Mouse (Mus musculus): Measurements from ENCODE around the gene 4930516K23Rik. TPM values are rescaled to one million over a fixed set of nuclear protein-coding genes. Genes with fewer than 3 reads are reported as not detected.

Gene 4930516K23Rik
- not detected for polyA plus RNA-seq (2014; fragmentation: Illumina TruSeq; extraction: RNeasy Lipid Tissue Mini Kit (QIAGEN cat#74804); ENCODE audit: low replicate concordance)

GRCm38 (mm10) chr7:104061345-104061744, at the start of gene 4930516K23Rik:
Gene 4930516K23Rik (minus strand): TSS chr7:104061445.

GRCm38 (mm10) chr7:104104757-104104972, 43.4 kb upstream of the 4930516K23Rik start, which contains the start of gene Olfr646:
Gene Olfr646 (plus strand): TSS chr7:104104873.

GRCm38 (mm10) chr7:104085365-104085764, 24.1 kb upstream of the 4930516K23Rik start, which contains the start of gene Olfr645:
Gene Olfr645 (minus strand): TSS chr7:104085465.

GRCm38 (mm10) chr7:104071769-104072168, 10.5 kb upstream of the 4930516K23Rik start, which contains the start of gene Olfr644:
Gene Olfr644 (minus strand): TSS chr7:104071869.

GRCm38 (mm10) chr7:104052566-104052965, 8.7 kb downstream of the 4930516K23Rik start, which contains the start of gene Olfr642:
Gene Olfr642 (minus strand): TSS chr7:104052666.

GRCm38 (mm10) chr7:104035145-104035544, 26.1 kb downstream of the 4930516K23Rik start, which contains the start of gene Olfr641:
Gene Olfr641 (plus strand): TSS chr7:104035445.

GRCm38 (mm10) chr7:104025473-104025872, 35.8 kb downstream of the 4930516K23Rik start, which contains the start of gene Olfr640:
Gene Olfr640 (minus strand): TSS chr7:104025573.

GRCm38 (mm10) chr7:104017203-104017602, 44.0 kb downstream of the 4930516K23Rik start, which contains the start of gene Olfr639:
Gene Olfr639 (minus strand): TSS chr7:104017303.

Other genes with a start within 250 kb of the 4930516K23Rik start
- gene Hbb-bt, start 247.4 kb downstream of the 4930516K23Rik start, polyA plus RNA-seq (2014; fragmentation: Illumina TruSeq; extraction: RNeasy Lipid Tissue Mini Kit (QIAGEN cat#74804); ENCODE audit: low replicate concordance), result 1.4 TPM
- gene Hbb-bs, start 233.3 kb downstream of the 4930516K23Rik start, polyA plus RNA-seq (2014; fragmentation: Illumina TruSeq; extraction: RNeasy Lipid Tissue Mini Kit (QIAGEN cat#74804); ENCODE audit: low replicate concordance), result 17.2 TPM
- not detected for gene Hbb-bh2, start 220.9 kb downstream of the 4930516K23Rik start, polyA plus RNA-seq (2014; fragmentation: Illumina TruSeq; extraction: RNeasy Lipid Tissue Mini Kit (QIAGEN cat#74804); ENCODE audit: low replicate concordance)
- not detected for gene Hbb-bh1, start 218.3 kb downstream of the 4930516K23Rik start, polyA plus RNA-seq (2014; fragmentation: Illumina TruSeq; extraction: RNeasy Lipid Tissue Mini Kit (QIAGEN cat#74804); ENCODE audit: low replicate concordance)
- not detected for gene Hbb-y, start 208.2 kb downstream of the 4930516K23Rik start, polyA plus RNA-seq (2014; fragmentation: Illumina TruSeq; extraction: RNeasy Lipid Tissue Mini Kit (QIAGEN cat#74804); ENCODE audit: low replicate concordance)
- not detected for gene Olfr66, start 175.2 kb downstream of the 4930516K23Rik start, polyA plus RNA-seq (2014; fragmentation: Illumina TruSeq; extraction: RNeasy Lipid Tissue Mini Kit (QIAGEN cat#74804); ENCODE audit: low replicate concordance)
- gene Olfr64, start 167.0 kb downstream of the 4930516K23Rik start, polyA plus RNA-seq (2014; fragmentation: Illumina TruSeq; extraction: RNeasy Lipid Tissue Mini Kit (QIAGEN cat#74804); ENCODE audit: low replicate concordance), result not detected
- not detected for gene Olfr65, start 158.0 kb downstream of the 4930516K23Rik start, polyA plus RNA-seq (2014; fragmentation: Illumina TruSeq; extraction: RNeasy Lipid Tissue Mini Kit (QIAGEN cat#74804); ENCODE audit: low replicate concordance)
- gene Olfr631, start 132.6 kb downstream of the 4930516K23Rik start, polyA plus RNA-seq (2014; fragmentation: Illumina TruSeq; extraction: RNeasy Lipid Tissue Mini Kit (QIAGEN cat#74804); ENCODE audit: low replicate concordance), result not detected
- gene Olfr632, start 127.1 kb downstream of the 4930516K23Rik start, polyA plus RNA-seq (2014; fragmentation: Illumina TruSeq; extraction: RNeasy Lipid Tissue Mini Kit (QIAGEN cat#74804); ENCODE audit: low replicate concordance), result not detected
- not detected for gene Olfr633, start 117.0 kb downstream of the 4930516K23Rik start, polyA plus RNA-seq (2014; fragmentation: Illumina TruSeq; extraction: RNeasy Lipid Tissue Mini Kit (QIAGEN cat#74804); ENCODE audit: low replicate concordance)
- not detected for gene Olfr635, start 90.3 kb downstream of the 4930516K23Rik start, polyA plus RNA-seq (2014; fragmentation: Illumina TruSeq; extraction: RNeasy Lipid Tissue Mini Kit (QIAGEN cat#74804); ENCODE audit: low replicate concordance)
- gene Olfr638, start 62.7 kb downstream of the 4930516K23Rik start, polyA plus RNA-seq (2014; fragmentation: Illumina TruSeq; extraction: RNeasy Lipid Tissue Mini Kit (QIAGEN cat#74804); ENCODE audit: low replicate concordance), result not detected
- gene Olfr639, start 44.1 kb downstream of the 4930516K23Rik start, polyA plus RNA-seq (2014; fragmentation: Illumina TruSeq; extraction: RNeasy Lipid Tissue Mini Kit (QIAGEN cat#74804); ENCODE audit: low replicate concordance), result not detected
- gene Olfr640, start 35.9 kb downstream of the 4930516K23Rik start, polyA plus RNA-seq (2014; fragmentation: Illumina TruSeq; extraction: RNeasy Lipid Tissue Mini Kit (QIAGEN cat#74804); ENCODE audit: low replicate concordance), result not detected
- not detected for gene Olfr641, start 26.0 kb downstream of the 4930516K23Rik start, polyA plus RNA-seq (2014; fragmentation: Illumina TruSeq; extraction: RNeasy Lipid Tissue Mini Kit (QIAGEN cat#74804); ENCODE audit: low replicate concordance)
- not detected for gene Olfr642, start 8.8 kb downstream of the 4930516K23Rik start, polyA plus RNA-seq (2014; fragmentation: Illumina TruSeq; extraction: RNeasy Lipid Tissue Mini Kit (QIAGEN cat#74804); ENCODE audit: low replicate concordance)
- gene Olfr644, start 10.4 kb upstream of the 4930516K23Rik start, polyA plus RNA-seq (2014; fragmentation: Illumina TruSeq; extraction: RNeasy Lipid Tissue Mini Kit (QIAGEN cat#74804); ENCODE audit: low replicate concordance), result not detected
- gene Olfr645, start 24.0 kb upstream of the 4930516K23Rik start, polyA plus RNA-seq (2014; fragmentation: Illumina TruSeq; extraction: RNeasy Lipid Tissue Mini Kit (QIAGEN cat#74804); ENCODE audit: low replicate concordance), result not detected
- not detected for gene Olfr646, start 43.4 kb upstream of the 4930516K23Rik start, polyA plus RNA-seq (2014; fragmentation: Illumina TruSeq; extraction: RNeasy Lipid Tissue Mini Kit (QIAGEN cat#74804); ENCODE audit: low replicate concordance)
- not detected for gene Ubqln5, start 68.4 kb upstream of the 4930516K23Rik start, polyA plus RNA-seq (2014; fragmentation: Illumina TruSeq; extraction: RNeasy Lipid Tissue Mini Kit (QIAGEN cat#74804); ENCODE audit: low replicate concordance)
- gene Olfr643, start 76.0 kb upstream of the 4930516K23Rik start, polyA plus RNA-seq (2014; fragmentation: Illumina TruSeq; extraction: RNeasy Lipid Tissue Mini Kit (QIAGEN cat#74804); ENCODE audit: low replicate concordance), result not detected
- gene Ubqln3, start 81.8 kb upstream of the 4930516K23Rik start, polyA plus RNA-seq (2014; fragmentation: Illumina TruSeq; extraction: RNeasy Lipid Tissue Mini Kit (QIAGEN cat#74804); ENCODE audit: low replicate concordance), result not detected
- not detected for gene Ubqlnl, start 89.1 kb upstream of the 4930516K23Rik start, polyA plus RNA-seq (2014; fragmentation: Illumina TruSeq; extraction: RNeasy Lipid Tissue Mini Kit (QIAGEN cat#74804); ENCODE audit: low replicate concordance)
- gene Olfm5, start 103.4 kb upstream of the 4930516K23Rik start, polyA plus RNA-seq (2014; fragmentation: Illumina TruSeq; extraction: RNeasy Lipid Tissue Mini Kit (QIAGEN cat#74804); ENCODE audit: low replicate concordance), result not detected
- 0.19 TPM for gene Olfr648, start 121.9 kb upstream of the 4930516K23Rik start, polyA plus RNA-seq (2014; fragmentation: Illumina TruSeq; extraction: RNeasy Lipid Tissue Mini Kit (QIAGEN cat#74804); ENCODE audit: low replicate concordance)
- gene Olfr649, start 134.5 kb upstream of the 4930516K23Rik start, polyA plus RNA-seq (2014; fragmentation: Illumina TruSeq; extraction: RNeasy Lipid Tissue Mini Kit (QIAGEN cat#74804); ENCODE audit: low replicate concordance), result not detected
- gene Trim6, start 157.3 kb upstream of the 4930516K23Rik start, polyA plus RNA-seq (2014; fragmentation: Illumina TruSeq; extraction: RNeasy Lipid Tissue Mini Kit (QIAGEN cat#74804); ENCODE audit: low replicate concordance), result 2.7 TPM
- 39.9 TPM for gene Trim34a, start 183.0 kb upstream of the 4930516K23Rik start, polyA plus RNA-seq (2014; fragmentation: Illumina TruSeq; extraction: RNeasy Lipid Tissue Mini Kit (QIAGEN cat#74804); ENCODE audit: low replicate concordance)
- 27.1 TPM for gene Trim5, start 226.6 kb upstream of the 4930516K23Rik start, polyA plus RNA-seq (2014; fragmentation: Illumina TruSeq; extraction: RNeasy Lipid Tissue Mini Kit (QIAGEN cat#74804); ENCODE audit: low replicate concordance)